Mouse (Mus musculus): ENCODE data around the gene Eva1b. TPM values are rescaled to one million over a fixed set of nuclear protein-coding genes. Genes with fewer than 3 reads are reported as not detected.

Gene Eva1b
- polyA plus RNA-seq, 1 experiment from 2014 or later, result 151 TPM

DNA sequence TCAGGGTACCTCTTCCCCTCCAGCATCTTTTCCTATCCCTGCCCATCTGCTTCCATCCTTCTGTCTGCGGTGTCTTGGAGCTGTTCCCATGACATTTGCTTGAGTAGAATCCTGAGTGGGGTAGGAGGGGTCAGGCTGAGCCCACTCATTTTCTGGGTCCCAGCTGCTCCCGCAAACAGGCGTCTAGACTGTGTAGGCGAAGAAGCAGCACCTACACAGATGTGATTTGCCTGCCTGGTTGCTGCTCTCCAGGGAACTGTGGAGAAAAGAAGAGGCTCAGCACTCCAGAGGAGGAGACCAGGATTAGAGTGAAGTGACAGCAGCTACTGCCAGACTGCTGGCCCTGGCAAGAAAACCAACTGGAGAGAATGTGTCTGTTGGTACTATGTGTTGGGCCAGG is 28.9 kb upstream of the Eva1b start:
- WGBS, result 86% methylated on average over 4 of the region's 4 CpGs
- H3K27ac ChIP-seq (ENCODE audit: low read length), result no peak overlapping the region
- H3K27me3 ChIP-seq (replicated peaks; ENCODE audit: insufficient read depth, low read length), result no peaks in the 10 kb centered on the region
- DNase-seq (ENCODE audit: low spot score), result no peak
- peaks cover 10% of the 10 kb centered on the region; the same call in 1 of the 2 replicates for H3K4me1 ChIP-seq (ENCODE audit: insufficient read depth, low read depth, low read length)
- no peak overlapping the region for H3K9ac ChIP-seq (replicated peaks; ENCODE audit: low read depth)
- no peak overlapping the region for H3K4me2 ChIP-seq (replicated peaks; ENCODE audit: low read depth, low read length)
- no peaks in the 10 kb centered on the region for H3K9me3 ChIP-seq (ENCODE audit: low read length)
- no peaks in the 10 kb centered on the region for H3K36me3 ChIP-seq (ENCODE audit: insufficient read depth, low read length)
- no peak for ATAC-seq
- no peak overlapping the region for H3K4me3 ChIP-seq (ENCODE audit: low read depth, low read length)
- TF ChIP-seq EP300 (IDR thresholded peaks at IDR 0.05), result no peak
- no peak for TF ChIP-seq CTCF (IDR thresholded peaks at IDR 0.05)

DNA sequence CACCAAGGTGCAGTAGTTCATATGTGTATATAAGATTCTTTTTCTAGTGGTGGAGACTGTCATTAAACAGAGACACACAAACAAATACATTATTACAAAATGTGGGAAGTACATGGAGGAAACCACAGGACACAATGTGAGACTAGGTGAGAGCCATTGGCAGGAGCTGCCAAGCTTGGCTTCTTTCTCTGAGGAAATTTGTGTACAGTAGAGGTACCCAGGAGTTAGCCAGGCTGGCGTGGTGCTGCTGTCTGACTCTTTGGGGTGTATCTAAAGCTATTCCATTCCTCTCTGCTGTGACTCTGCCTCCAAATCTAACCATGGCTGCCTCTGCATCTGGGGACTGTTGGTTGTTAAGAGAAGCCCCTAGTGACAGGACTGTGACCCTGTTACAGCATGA is 28.5 kb upstream of the Eva1b start:
- no peak for ATAC-seq
- Histone ChIP-seq H3K4me3 (ENCODE audit: low read depth, low read length) (no peak overlapping the region), H3K4me1 (ENCODE audit: insufficient read depth, low read depth, low read length) (peaks cover 10% of the 10 kb centered on the region; the same call in 1 of the 2 replicates), H3K4me2 (replicated peaks; ENCODE audit: low read depth, low read length) (no peak overlapping the region), H3K9me3 (ENCODE audit: low read length) (no peaks in the 10 kb centered on the region), H3K36me3 (ENCODE audit: insufficient read depth, low read length) (no peaks in the 10 kb centered on the region), H3K27ac (ENCODE audit: low read length) (no peak overlapping the region), H3K9ac (replicated peaks; ENCODE audit: low read depth) (no peak overlapping the region), H3K27me3 (replicated peaks; ENCODE audit: insufficient read depth, low read length) (no peaks in the 10 kb centered on the region)
- TF ChIP-seq EP300 (IDR thresholded peaks at IDR 0.05) (no peak), CTCF (IDR thresholded peaks at IDR 0.05) (no peak)
- WGBS, result 82% methylated on average over 1 of the region's 1 CpGs
- DNase-seq (ENCODE audit: low spot score), result no peak

DNA sequence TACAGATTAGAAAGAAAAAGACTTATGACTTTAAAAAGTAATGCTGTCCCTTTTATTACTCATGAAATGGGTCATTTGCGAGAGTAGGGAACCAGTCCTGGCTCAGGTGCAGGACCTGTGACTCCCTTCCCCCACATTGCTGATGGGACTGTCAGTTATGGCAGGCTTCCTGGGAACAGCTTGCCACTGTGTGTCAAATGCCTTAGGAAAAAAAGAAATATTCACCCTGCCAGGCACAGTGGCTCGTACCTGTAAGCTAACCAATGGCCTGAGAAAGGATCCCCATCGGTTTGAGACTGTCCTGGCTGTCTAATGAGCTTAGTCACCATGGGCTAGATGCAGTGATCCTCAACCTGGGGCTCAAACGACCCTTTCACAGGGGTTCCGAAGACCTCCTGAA is 27.5 kb upstream of the Eva1b start:
- Histone ChIP-seq H3K4me1 (ENCODE audit: insufficient read depth, low read depth, low read length) (peaks cover 10% of the 10 kb centered on the region; the same call in 1 of the 2 replicates), H3K4me3 (ENCODE audit: low read depth, low read length) (no peak overlapping the region), H3K27ac (ENCODE audit: low read length) (no peak overlapping the region), H3K9ac (replicated peaks; ENCODE audit: low read depth) (no peak overlapping the region), H3K36me3 (ENCODE audit: insufficient read depth, low read length) (no peaks in the 10 kb centered on the region), H3K9me3 (ENCODE audit: low read length) (no peaks in the 10 kb centered on the region), H3K27me3 (replicated peaks; ENCODE audit: insufficient read depth, low read length) (no peaks in the 10 kb centered on the region), H3K4me2 (replicated peaks; ENCODE audit: low read depth, low read length) (no peak overlapping the region)
- DNase-seq (ENCODE audit: low spot score) (no peak), ATAC-seq (no peak)
- WGBS, result 92% methylated on average over 5 of the region's 5 CpGs
- TF ChIP-seq EP300 (IDR thresholded peaks at IDR 0.05) (no peak), CTCF (IDR thresholded peaks at IDR 0.05) (no peak)

DNA sequence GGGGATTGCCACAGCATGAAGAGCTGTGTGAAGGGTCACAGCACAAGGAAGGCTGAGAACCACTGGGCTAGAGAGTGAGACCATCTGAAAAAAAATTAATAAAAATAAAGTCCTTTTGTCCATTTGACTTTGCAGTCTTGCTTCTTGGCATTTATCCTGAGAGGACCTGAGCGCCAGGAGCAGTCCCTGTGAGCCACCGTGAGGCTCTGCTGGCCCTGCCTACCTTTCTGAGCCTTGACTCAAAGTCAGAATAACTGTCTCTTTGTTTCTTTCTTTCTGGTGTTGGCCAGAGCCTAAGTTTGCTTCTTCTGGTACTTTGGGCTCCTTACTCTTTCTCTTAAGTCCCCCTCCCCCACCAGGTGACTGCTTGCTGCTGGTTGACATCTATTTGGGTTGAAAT is 27.0 kb upstream of the Eva1b start:
- H3K9ac ChIP-seq (replicated peaks; ENCODE audit: low read depth), result no peak overlapping the region
- no peak overlapping the region for H3K4me2 ChIP-seq (replicated peaks; ENCODE audit: low read depth, low read length)
- H3K36me3 ChIP-seq (ENCODE audit: insufficient read depth, low read length), result peaks cover 3% of the 10 kb centered on the region; the same call in 1 of the 2 replicates
- ATAC-seq (no peak), DNase-seq (ENCODE audit: low spot score) (no peak)
- H3K27me3 ChIP-seq (replicated peaks; ENCODE audit: insufficient read depth, low read length), result no peaks in the 10 kb centered on the region
- no peaks in the 10 kb centered on the region for H3K9me3 ChIP-seq (ENCODE audit: low read length)
- no peak for TF ChIP-seq EP300 (IDR thresholded peaks at IDR 0.05)
- no peak for TF ChIP-seq CTCF (IDR thresholded peaks at IDR 0.05)
- H3K4me3 ChIP-seq (ENCODE audit: low read depth, low read length), result no peak overlapping the region
- H3K27ac ChIP-seq (ENCODE audit: low read length), result no peak overlapping the region
- WGBS, result 81% methylated on average over 2 of the region's 2 CpGs
- peaks cover 10% of the 10 kb centered on the region; the same call in 1 of the 2 replicates for H3K4me1 ChIP-seq (ENCODE audit: insufficient read depth, low read depth, low read length)

DNA sequence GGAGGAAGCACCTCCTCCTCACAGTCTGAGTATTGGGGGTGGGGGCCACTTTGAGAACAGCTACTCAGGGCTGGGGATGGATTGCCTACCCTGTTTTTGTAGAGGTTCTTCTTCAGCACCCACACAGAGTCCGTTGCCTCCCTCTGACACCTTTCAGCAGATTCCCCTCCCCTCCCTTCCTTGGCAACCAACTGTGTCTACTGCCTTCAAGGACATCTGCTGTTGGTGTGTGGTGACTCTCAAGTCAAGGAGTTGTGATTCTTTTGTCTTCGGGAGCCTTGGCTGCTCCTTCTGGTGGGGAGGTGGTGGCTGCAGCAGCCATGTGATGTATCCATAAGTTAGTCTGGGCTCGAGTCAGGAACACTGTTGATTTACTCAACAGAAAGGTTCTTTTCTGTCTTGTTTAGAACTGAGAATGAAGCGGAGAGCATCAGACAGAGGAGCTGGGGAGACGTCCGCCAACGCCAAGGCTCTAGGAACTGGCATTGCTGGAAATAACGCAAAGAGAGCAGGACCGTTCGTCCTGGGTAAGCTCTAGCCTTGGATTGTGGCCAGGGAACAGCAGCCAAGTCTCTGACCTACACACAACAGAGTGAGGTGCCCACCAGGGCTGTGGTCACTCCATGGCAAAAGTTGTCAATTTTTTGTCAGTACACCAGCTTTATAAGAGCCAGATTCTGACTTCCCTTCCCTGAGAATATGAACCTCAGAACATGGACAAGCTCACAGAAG is 24.1 kb upstream of the Eva1b start:
- Histone ChIP-seq H3K27ac (ENCODE audit: low read length) (0 out of 2 replicates have a peak overlapping the region, but pooled peaks have one; percentile 27), H3K4me1 (ENCODE audit: insufficient read depth, low read depth, low read length) (peaks cover 4% of the 10 kb centered on the region; the same call in 1 of the 2 replicates), H3K4me3 (ENCODE audit: low read depth, low read length) (no peak overlapping the region), H3K9ac (replicated peaks; ENCODE audit: low read depth) (no peak overlapping the region), H3K27me3 (replicated peaks; ENCODE audit: insufficient read depth, low read length) (no peaks in the 10 kb centered on the region), H3K9me3 (ENCODE audit: low read length) (no peaks in the 10 kb centered on the region), H3K4me2 (replicated peaks; ENCODE audit: low read depth, low read length) (no peak overlapping the region), H3K36me3 (ENCODE audit: insufficient read depth, low read length) (peaks cover 17% of the 10 kb centered on the region)
- ATAC-seq, result peak; percentile 55
- TF ChIP-seq CTCF (IDR thresholded peaks at IDR 0.05), result no peak
- no peak for TF ChIP-seq EP300 (IDR thresholded peaks at IDR 0.05)
- 52% methylated on average over 10 of the region's 10 CpGs for WGBS
- no peak for DNase-seq (ENCODE audit: low spot score)

DNA sequence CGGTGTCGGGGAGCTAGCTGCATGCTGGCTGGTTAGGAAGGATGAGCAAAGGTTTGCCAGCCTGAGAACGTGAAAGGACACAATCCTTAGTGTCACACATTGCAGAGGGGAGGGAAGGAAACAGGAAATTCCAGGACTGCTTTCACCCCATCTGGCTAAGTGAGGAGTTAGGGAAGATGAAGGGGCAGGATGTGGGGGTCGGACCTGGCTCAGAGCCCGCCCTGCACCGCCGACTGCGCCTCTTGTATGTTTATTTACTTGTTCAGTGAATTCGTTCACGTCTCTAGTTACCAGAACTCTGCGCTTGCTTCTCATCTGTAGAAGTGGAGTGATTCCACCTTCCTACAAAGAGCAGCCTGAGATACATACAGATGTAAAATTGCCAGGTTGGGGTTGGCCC is 17.0 kb upstream of the Eva1b start:
- WGBS, result 15% methylated on average over 11 of the region's 11 CpGs
- TF ChIP-seq CTCF (IDR thresholded peaks at IDR 0.05) (no peak), EP300 (IDR thresholded peaks at IDR 0.05) (peak; percentile 25; the same call in 1 of the 2 replicates)
- Histone ChIP-seq H3K9ac (replicated peaks; ENCODE audit: low read depth) (no peak overlapping the region), H3K27me3 (replicated peaks; ENCODE audit: insufficient read depth, low read length) (no peaks in the 10 kb centered on the region), H3K4me3 (ENCODE audit: low read depth, low read length) (no peak overlapping the region), H3K27ac (ENCODE audit: low read length) (peak overlapping the region; percentile 94), H3K36me3 (ENCODE audit: insufficient read depth, low read length) (peaks cover 17% of the 10 kb centered on the region), H3K4me1 (ENCODE audit: insufficient read depth, low read depth, low read length) (peaks cover 40% of the 10 kb centered on the region), H3K9me3 (ENCODE audit: low read length) (no peaks in the 10 kb centered on the region), H3K4me2 (replicated peaks; ENCODE audit: low read depth, low read length) (0 out of 2 replicates have a peak overlapping the region, but pooled peaks have one; percentile 3)
- peak; percentile 8 for ATAC-seq
- peak; percentile 70 for DNase-seq (ENCODE audit: low spot score)

Data from lung, postnatal 0 days (tissue).